Mouse (Mus musculus) liver, embryonic 14.5 days (tissue): Measurements from ENCODE around the gene Snx20. TPM values are rescaled to one million over a fixed set of nuclear protein-coding genes. Genes with fewer than 3 reads are reported as not detected.
"Not testable (repeated sequence)": the region's sequence is repeated elsewhere in the genome, so short reads cannot be mapped to it uniquely, and the experiment has no call there.

ENCODE experiments used
- ATAC-seq: fragments of 200-750 bp; cut with Nextera tagmentation; 2 replicates; pipeline ENCODE4 v1.8.0; 2017; ENCODE audit warnings: moderate number of reproducible peaks, mild to moderate bottlenecking, moderate library complexity; ENCODE audit not compliant: insufficient read depth
- DNase-seq, 3 experiments: peaks; one replicate each; pipeline ENCODE4 v3.0.0-alpha.2; 2012 to 2013; ENCODE audit warnings: low read depth in 3 of 3, low spot score in 3 of 3
- H3K27ac ChIP-seq: fragments of 300-500 bp; sonication (generic); 2 replicates; pipeline ENCODE4 v1.5.1; 2014; ENCODE audit warnings: moderate library complexity, mild to moderate bottlenecking, control low read depth, inconsistent platforms
- H3K27me3 ChIP-seq: fragments of 300-500 bp; sonication (generic); 2 replicates; pipeline ENCODE4 v1.6.1; 2014; ENCODE audit warnings: mild to moderate bottlenecking, low read length, moderate library complexity; ENCODE audit not compliant: control insufficient read depth, insufficient read depth
- H3K36me3 ChIP-seq: fragments of 300-500 bp; sonication (generic); replicated peaks from 2 replicates; pipeline ENCODE4 v1.6.1; 2014; ENCODE audit warnings: low read depth; ENCODE audit not compliant: control insufficient read depth, insufficient read depth
- H3K4me1 ChIP-seq, 2 experiments: fragments of 200-500 bp in 1 of 2; fragments of 300-500 bp in 1 of 2; sonication (generic) in 1 of 2; replicated peaks; 2 replicates each; pipeline ENCODE4 v1.6.1; 2012 to 2014; ENCODE audit warnings: antibody characterized with exemption in 1 of 2, inconsistent platforms in 1 of 2, low read length in 1 of 2; ENCODE audit not compliant: control insufficient read depth in 2 of 2, insufficient read depth in 2 of 2
- H3K4me2 ChIP-seq: fragments of 300-500 bp; sonication (generic); 2 replicates; pipeline ENCODE4 v1.6.1; 2014; ENCODE audit warnings: low read depth, mild to moderate bottlenecking, control low read depth, moderate library complexity
- H3K4me3 ChIP-seq, 2 experiments: fragments of 200-500 bp in 1 of 2; fragments of 300-500 bp in 1 of 2; sonication (generic) in 1 of 2; 2 replicates each; pipeline ENCODE4 v1.5.1; 2012 to 2014; ENCODE audit warnings: low read depth in 2 of 2, low read length in 2 of 2, mild to moderate bottlenecking in 2 of 2, control low read depth in 1 of 2, inconsistent platforms in 1 of 2, moderate library complexity in 1 of 2; ENCODE audit not compliant: insufficient read depth in 1 of 2
- H3K9ac ChIP-seq: fragments of 300-500 bp; sonication (generic); replicated peaks from 2 replicates; pipeline ENCODE4 v1.6.1; 2014; ENCODE audit warnings: mild to moderate bottlenecking, control low read depth, moderate library complexity
- H3K9me3 ChIP-seq: fragments of 300-500 bp; sonication (generic); 2 replicates; pipeline ENCODE4 v1.6.1; 2016; ENCODE audit warnings: low read length, mixed read lengths; ENCODE audit not compliant: control insufficient read depth
- CTCF ChIP-seq: IDR thresholded peaks from 2 replicates; pipeline ENCODE4 v1.5.1; 2016; ENCODE audit warnings: antibody characterized with exemption, low read depth, control low read depth
- EP300 ChIP-seq: IDR thresholded peaks from 2 replicates; pipeline ENCODE4 v1.6.1; 2016; ENCODE audit warnings: antibody characterized with exemption, low read depth
- WGBS: fragments of 180-500 bp; shearing (Covaris S2); extraction: QIAGEN DNeasy Blood & Tissue Kit; methylation state at CpG from one replicate; pipeline ENCODE4 v1.1.7; 2014; ENCODE audit not compliant: insufficient replicate concordance; 5-methylcytosine and 5-hydroxymethylcytosine counted together
- polyA plus RNA-seq, 2 experiments: library from polyadenylated mRNA; depleted of rRNA in 1 of 2; stranded (reverse) in 1 of 2; unstranded in 1 of 2; fragments of >200 nt; fragmentation: Nextera tagmentation in 1 of 2; extraction: Ambion mirVana in 1 of 2; gene quantifications; 2 replicates each; pipeline versions ENCODE4 v1.2.1 to v1.2.3; 2012 to 2014

The Snx20 gene
- polyA plus RNA-seq, 2 experiments, result 2.5 to 3.0 TPM

GRCm38 (mm10) chr8:88666435-88666834 lies 30.5 kb upstream of the Snx20 start:
- Histone ChIP-seq H3K27ac (no peak overlapping the region), H3K4me1 (no peaks in the 10 kb centered on the region), H3K9ac (no peak overlapping the region), H3K4me3 (no peak overlapping the region), H3K27me3 (no peaks in the 10 kb centered on the region), H3K36me3 (no peaks in the 10 kb centered on the region), H3K9me3 (no peaks in the 10 kb centered on the region), H3K4me2 (no peak overlapping the region)
- ATAC-seq, result no peak
- DNase-seq, result peak in 1 of 3 experiments; percentile 7
- WGBS, result 8% methylated on average over 1 of the region's 1 CpGs
- TF ChIP-seq EP300 (no peak), CTCF (no peak)

- no peak for ATAC-seq
- H3K4me1 ChIP-seq, result no peaks in the 10 kb centered on the region
- no peak overlapping the region for H3K9ac ChIP-seq
- no peaks in the 10 kb centered on the region for H3K36me3 ChIP-seq
- no peaks in the 10 kb centered on the region for H3K27me3 ChIP-seq
- no peak for DNase-seq
- H3K4me2 ChIP-seq, result no peak overlapping the region
- WGBS, result 79% methylated on average over 19 of the region's 19 CpGs
- H3K4me3 ChIP-seq, result no peak overlapping the region
- H3K27ac ChIP-seq, result no peak overlapping the region
- TF ChIP-seq CTCF (no peak), EP300 (no peak)
- H3K9me3 ChIP-seq, result no peaks in the 10 kb centered on the region
Measured at GRCm38 (mm10) chr8:88664947-88665346, 29.0 kb upstream of the Snx20 start.

GRCm38 (mm10) chr8:88664121-88664520 lies 28.2 kb upstream of the Snx20 start:
- ATAC-seq (no peak), DNase-seq (no peak)
- Histone ChIP-seq H3K4me1 (no peaks in the 10 kb centered on the region), H3K36me3 (no peaks in the 10 kb centered on the region), H3K9me3 (no peaks in the 10 kb centered on the region), H3K4me3 (no peak overlapping the region), H3K9ac (no peak overlapping the region), H3K4me2 (no peak overlapping the region), H3K27ac (no peak overlapping the region), H3K27me3 (no peaks in the 10 kb centered on the region)
- TF ChIP-seq EP300, result no peak
- no peak for TF ChIP-seq CTCF
- 73% methylated on average over 16 of the region's 16 CpGs for WGBS

GRCm38 (mm10) chr8:88662401-88662821 lies 26.5 kb upstream of the Snx20 start:
- TF ChIP-seq EP300 (no peak), CTCF (no peak)
- ATAC-seq (no peak), DNase-seq (peak in 1 of 3 experiments; percentile 29)
- H3K4me3 ChIP-seq, result no peak overlapping the region
- H3K27ac ChIP-seq, result no peak overlapping the region
- no peaks in the 10 kb centered on the region for H3K27me3 ChIP-seq
- H3K36me3 ChIP-seq, result no peaks in the 10 kb centered on the region
- no peak overlapping the region for H3K9ac ChIP-seq
- 23% methylated on average over 6 of the region's 6 CpGs for WGBS
- no peaks in the 10 kb centered on the region for H3K9me3 ChIP-seq
- H3K4me1 ChIP-seq, result no peaks in the 10 kb centered on the region
- H3K4me2 ChIP-seq, result no peak overlapping the region

GRCm38 (mm10) chr8:88659873-88660272 lies 23.9 kb upstream of the Snx20 start:
- no peaks in the 10 kb centered on the region for H3K36me3 ChIP-seq
- ATAC-seq (no peak), DNase-seq (no peak)
- H3K4me2 ChIP-seq, result no peak overlapping the region
- no peak overlapping the region for H3K9ac ChIP-seq
- H3K4me3 ChIP-seq, result no peak overlapping the region
- H3K9me3 ChIP-seq, result no peaks in the 10 kb centered on the region
- 56% methylated on average over 3 of the region's 3 CpGs for WGBS
- no peak overlapping the region for H3K27ac ChIP-seq
- no peaks in the 10 kb centered on the region for H3K27me3 ChIP-seq
- TF ChIP-seq EP300 (no peak), CTCF (no peak)
- no peaks in the 10 kb centered on the region for H3K4me1 ChIP-seq

- DNase-seq (no peak), ATAC-seq (no peak)
- Histone ChIP-seq H3K27me3 (no peaks in the 10 kb centered on the region), H3K9ac (no peak overlapping the region), H3K4me1 (no peaks in the 10 kb centered on the region), H3K36me3 (no peaks in the 10 kb centered on the region), H3K27ac (no peak overlapping the region), H3K4me3 (no peak overlapping the region), H3K4me2 (no peak overlapping the region), H3K9me3 (no peaks in the 10 kb centered on the region)
- TF ChIP-seq CTCF (no peak), EP300 (no peak)
Measured at GRCm38 (mm10) chr8:88655334-88655733, 19.4 kb upstream of the Snx20 start.

GRCm38 (mm10) chr8:88651122-88651521 lies 15.2 kb upstream of the Snx20 start:
- H3K4me2 ChIP-seq, H3K27me3 ChIP-seq, ATAC-seq, H3K4me3 ChIP-seq, H3K9me3 ChIP-seq, DNase-seq, H3K36me3 ChIP-seq, H3K27ac ChIP-seq, H3K4me1 ChIP-seq, H3K9ac ChIP-seq: not testable (repeated sequence)
- WGBS, result 38% methylated on average over 4 of the region's 4 CpGs
